Mouse (Mus musculus): Measurements from ENCODE around the gene Acr. TPM values are rescaled to one million over a fixed set of nuclear protein-coding genes. Genes with fewer than 3 reads are reported as not detected.

Gene Acr
- 1 to 10 TPM in 1 of 2 experiments, under 1 TPM in 1; 0.58 to 1.7 TPM for total RNA-seq (2021)
- long read RNA-seq, experiment 1: 0 reads
- long read RNA-seq, experiment 2, partial matches to known transcripts: 0 of 2 reads
- long read RNA-seq, experiment 2, other reads (novel, unspliced or antisense): 2 of 2 reads

DNA sequence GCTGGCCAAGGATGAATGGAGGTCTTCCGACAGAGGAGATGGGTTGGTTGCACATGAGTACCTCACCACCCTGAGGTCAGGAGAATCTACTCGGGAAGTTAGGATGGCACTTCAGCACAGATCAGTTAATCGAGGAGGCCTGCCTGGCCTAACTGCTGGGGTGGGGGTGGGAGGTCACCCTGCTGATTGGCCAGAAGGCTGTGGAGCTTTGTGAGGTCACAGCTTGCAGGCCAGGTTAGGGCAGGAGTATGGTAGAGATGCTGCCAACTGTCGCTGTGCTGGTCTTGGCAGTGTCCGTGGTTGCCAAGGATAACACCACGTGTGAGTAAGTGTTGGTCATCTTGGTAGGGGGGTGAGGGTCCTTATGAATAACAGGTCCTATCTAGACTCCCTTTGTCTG, at the start of gene Acr:
Gene Acr, plus strand, starts transcription at position 213 of the 400 bp plus-strand sequence.
- intact Hi-C loops (cut with DNase I): no loop called here
- Histone ChIP-seq H3K27ac (no peak within 1 kb of the TSS), H3K4me3 (no peak within 1 kb of the TSS)
- no peak for DNase-seq (ENCODE audit: extremely low spot score in 1 of 2, low spot score in 2 of 2)
- TF ChIP-seq CTCF (IDR thresholded peaks at IDR 0.05): no peak

DNA sequence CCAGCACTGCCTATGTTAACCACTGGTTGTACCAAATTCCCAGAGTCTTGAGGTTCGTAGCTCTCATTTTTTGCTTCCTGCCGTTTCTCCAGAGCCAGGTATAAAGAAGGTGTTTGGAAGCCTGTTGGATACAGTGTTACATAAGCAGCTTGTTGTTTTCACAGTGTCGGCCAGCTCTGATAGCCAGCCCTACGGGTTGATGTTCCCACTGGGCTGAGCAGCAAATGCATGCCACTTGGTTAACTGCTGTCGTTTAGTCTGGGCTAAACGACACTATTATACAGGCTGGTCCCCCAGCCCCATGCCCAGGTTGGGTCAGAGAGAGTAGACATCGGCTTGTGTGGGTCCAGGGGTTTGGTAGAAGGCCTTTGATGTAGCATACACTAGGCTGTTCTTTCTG, 46.2 kb upstream of the Acr start:
- Histone ChIP-seq H3K27ac (peak overlapping the region; percentile 32; the same call in 1 of the 2 replicates), H3K4me3 (no peak overlapping the region)
- intact Hi-C loops (cut with DNase I): no loop called here
- no peak for TF ChIP-seq CTCF (IDR thresholded peaks at IDR 0.05)
- peak in 1 of 2 experiments; percentile 15 for DNase-seq (ENCODE audit: extremely low spot score in 1 of 2, low spot score in 2 of 2)

DNA sequence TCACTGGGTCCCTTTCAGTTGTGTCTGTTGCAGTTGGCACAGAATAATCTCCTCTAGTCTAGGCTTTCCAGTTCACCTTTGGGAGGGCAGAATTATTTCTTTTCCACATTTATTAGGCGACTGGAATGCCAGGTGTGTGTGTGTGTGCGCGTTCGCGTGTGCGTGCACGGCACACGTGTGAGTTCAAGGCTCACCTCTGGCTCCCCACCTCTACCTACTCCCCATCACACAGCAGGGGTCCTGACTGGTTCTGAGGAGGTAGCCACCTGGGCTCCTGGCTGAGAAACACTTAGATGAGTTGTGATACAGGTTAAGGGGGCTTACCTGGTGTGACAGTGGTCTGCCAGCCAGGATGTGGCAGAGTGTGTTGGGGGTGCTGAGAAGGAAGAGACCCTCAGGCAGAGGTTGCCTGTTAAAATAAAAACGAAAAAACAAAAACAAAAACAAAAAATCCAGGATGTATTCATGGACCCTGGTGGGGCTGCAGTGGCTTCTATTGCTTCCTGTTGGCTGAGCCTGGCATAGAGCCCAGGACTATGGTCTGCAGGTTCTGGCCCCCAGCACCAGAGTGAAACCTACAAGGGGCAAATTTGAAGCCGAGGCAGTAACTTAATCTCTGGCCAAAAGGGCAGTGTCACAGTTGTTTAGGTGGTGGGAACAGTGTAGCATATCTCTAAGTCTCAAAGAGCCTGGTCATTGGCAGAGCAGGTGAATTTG, 45.4 kb upstream of the Acr start:
- DNase-seq (ENCODE audit: extremely low spot score in 1 of 2, low spot score in 2 of 2): no peak
- Histone ChIP-seq H3K27ac (peak overlapping the region; percentile 32; the same call in 1 of the 2 replicates), H3K4me3 (peak overlapping the region; percentile 54)
- intact Hi-C loops (cut with DNase I): no loop called here
- no peak for TF ChIP-seq CTCF (IDR thresholded peaks at IDR 0.05)

DNA sequence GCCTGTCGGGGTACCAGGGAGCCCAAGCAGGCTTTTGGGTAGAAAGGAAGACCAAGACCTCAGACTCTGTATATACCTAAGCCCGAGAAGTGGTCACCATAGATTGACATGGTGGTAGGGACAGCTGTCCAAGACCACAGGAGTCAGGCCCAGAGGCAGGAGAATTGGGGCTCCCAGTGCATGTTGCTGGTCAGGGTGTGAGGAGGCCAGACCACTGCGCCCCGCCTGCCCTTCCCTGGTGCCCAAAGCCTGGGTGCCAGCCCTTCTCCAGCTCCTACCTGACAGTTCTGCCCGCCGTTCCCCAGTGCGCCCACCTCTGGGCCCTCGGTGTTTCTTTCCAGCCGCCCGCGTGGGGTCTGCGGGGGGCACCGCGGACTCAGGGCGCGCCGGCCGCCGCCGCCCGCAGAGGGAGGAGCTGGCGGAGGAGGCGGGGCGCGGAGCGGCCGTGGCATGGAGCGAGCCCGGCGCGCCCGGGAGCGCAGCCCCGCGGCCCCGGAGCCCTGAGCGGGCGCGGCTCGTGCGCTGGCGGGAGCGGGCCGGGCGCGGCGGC, 44.8 kb upstream of the Acr start:
- peak overlapping the region; percentile 47; the same call in 1 of the 2 replicates for H3K27ac ChIP-seq

DNA sequence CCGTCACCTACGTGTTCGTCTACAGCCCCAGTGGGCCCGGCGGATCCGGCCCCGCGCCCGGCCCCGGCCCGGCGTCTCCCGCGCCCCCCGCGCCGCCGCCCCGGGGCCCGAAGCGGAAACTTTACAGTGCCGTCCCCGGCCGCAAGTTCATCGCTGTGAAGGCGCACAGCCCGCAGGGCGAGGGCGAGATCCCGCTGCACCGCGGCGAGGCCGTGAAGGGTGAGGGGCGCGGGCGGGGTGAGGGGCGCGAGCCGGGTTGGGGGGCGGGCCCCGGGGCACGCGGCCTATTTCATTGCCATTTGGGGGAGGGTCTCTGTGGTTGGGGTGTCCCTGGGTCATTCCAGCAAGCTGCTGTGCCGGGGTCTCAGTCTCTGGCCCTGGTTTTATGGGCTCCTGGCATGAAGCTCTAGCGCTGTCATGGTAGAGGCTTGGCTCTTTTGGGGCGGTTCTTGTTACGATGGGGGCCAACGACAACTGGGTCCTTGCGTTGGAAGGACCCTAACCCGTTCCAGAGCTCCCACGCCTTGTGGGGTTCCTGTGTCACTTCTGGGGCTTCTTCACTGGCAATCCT, 44.0 kb upstream of the Acr start:
- H3K27ac ChIP-seq: peak overlapping the region; percentile 57; the same call in 1 of the 2 replicates
- intact Hi-C loops (cut with DNase I): no loop called here
- peak overlapping the region; percentile 54 for H3K4me3 ChIP-seq
- no peak for DNase-seq (ENCODE audit: extremely low spot score in 1 of 2, low spot score in 2 of 2)
- no peak for TF ChIP-seq CTCF (IDR thresholded peaks at IDR 0.05)

More for the DNA sequence above, 44.8 kb upstream of the Acr start:
- peak in 1 of 2 experiments; percentile 32 for DNase-seq (ENCODE audit: extremely low spot score in 1 of 2, low spot score in 2 of 2)
- intact Hi-C loops (cut with DNase I): no loop called here
- H3K4me3 ChIP-seq: peak overlapping the region; percentile 54
- no peak for TF ChIP-seq CTCF (IDR thresholded peaks at IDR 0.05)

DNA sequence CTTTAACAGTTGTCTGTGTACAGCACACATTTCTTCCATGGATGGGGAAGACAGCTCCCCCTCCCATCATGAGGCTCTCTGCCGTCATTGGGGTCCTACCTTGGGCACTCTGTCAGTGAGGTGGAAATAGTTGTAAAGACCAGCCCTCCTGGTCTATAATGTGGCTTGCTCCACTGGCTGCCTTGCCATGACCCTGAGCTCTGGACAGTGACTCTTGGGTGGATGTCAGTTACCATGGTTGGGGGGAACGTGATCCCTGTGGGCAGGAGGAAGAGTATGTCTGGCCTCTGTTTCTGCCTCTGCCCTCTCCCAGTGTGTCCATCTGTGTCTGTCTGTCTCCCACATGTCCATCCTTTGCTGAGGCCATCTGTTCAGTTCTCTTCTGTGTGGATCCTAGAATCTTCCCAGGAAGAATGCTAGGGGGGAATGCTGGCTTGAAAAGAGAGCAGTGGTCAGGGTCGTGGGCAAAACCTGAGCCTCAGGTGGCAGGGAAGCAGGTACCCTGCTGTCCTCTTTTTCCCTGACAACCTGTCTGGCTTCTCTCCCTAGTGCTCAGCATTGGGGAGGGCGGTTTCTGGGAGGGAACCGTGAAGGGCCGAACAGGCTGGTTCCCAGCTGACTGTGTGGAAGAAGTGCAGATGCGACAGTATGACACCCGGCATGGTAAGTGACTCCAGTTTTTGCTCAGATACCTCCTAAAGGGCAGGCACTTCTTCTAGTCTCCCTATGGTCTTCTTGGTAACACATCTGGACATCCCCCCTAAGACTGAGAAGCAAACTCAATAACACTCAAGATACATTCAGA, 43.3 kb upstream of the Acr start:
- intact Hi-C loops (cut with DNase I): loop anchor here (5.0 kb wide), 1 partner anchor 58 kb away; no protein-coding TSS in a partner anchor
- Histone ChIP-seq H3K4me3 (peak overlapping the region; percentile 54), H3K27ac (peak overlapping the region; percentile 57)
- DNase-seq (ENCODE audit: extremely low spot score in 1 of 2, low spot score in 2 of 2): no peak
- TF ChIP-seq CTCF (IDR thresholded peaks at IDR 0.05): no peak

DNA sequence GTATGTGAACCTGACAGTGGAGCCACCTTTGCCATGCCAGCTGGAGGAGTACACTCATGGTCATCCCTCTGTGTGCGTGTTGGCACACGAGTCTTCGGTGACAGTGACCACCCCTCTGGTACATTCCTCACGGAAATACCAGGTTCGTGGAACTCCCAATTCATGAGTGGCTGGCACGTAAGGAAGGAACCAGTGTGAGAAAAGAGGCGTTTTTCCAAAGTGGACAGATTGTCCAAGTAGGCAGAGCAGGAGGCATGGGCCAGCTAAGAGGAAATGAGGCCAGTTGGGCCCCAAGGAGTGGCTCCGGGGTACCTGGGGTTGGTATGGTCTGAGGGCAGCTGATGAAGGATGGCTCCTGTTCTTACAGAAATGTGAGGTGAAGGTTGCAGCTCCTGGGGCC, 42.7 kb upstream of the Acr start:
- Histone ChIP-seq H3K27ac (peak overlapping the region; percentile 57; the same call in 1 of the 2 replicates), H3K4me3 (no peak overlapping the region)
- DNase-seq (ENCODE audit: extremely low spot score in 1 of 2, low spot score in 2 of 2): no peak
- no peak for TF ChIP-seq CTCF (IDR thresholded peaks at IDR 0.05)
- intact Hi-C loops (cut with DNase I): loop anchor here (5.0 kb wide), 1 partner anchor 58 kb away; no protein-coding TSS in a partner anchor

DNA sequence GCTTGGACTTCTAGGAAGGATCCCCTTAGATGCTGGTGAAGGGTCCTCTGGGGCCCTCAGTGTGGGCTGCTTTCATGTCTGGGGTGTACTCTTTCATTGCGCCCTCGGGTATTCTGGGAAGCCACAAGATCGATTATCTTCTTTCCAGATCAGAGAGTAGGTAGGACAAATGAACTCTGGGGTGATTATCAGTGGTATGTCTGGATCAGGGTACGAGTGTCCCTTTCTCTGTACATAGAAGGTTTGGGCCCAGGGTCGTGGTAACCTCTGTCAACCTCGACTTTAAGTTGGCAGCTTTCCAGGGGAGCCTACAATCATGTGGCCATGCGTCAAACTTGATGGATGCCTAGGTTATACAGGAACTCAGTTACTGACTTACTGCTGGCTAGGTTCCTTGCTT, 42.2 kb upstream of the Acr start:
- TF ChIP-seq CTCF (IDR thresholded peaks at IDR 0.05): no peak
- intact Hi-C loops (cut with DNase I): loop anchor here (5.0 kb wide), 1 partner anchor 59 kb away; no protein-coding TSS in a partner anchor
- H3K4me3 ChIP-seq: no peak overlapping the region

DNA sequence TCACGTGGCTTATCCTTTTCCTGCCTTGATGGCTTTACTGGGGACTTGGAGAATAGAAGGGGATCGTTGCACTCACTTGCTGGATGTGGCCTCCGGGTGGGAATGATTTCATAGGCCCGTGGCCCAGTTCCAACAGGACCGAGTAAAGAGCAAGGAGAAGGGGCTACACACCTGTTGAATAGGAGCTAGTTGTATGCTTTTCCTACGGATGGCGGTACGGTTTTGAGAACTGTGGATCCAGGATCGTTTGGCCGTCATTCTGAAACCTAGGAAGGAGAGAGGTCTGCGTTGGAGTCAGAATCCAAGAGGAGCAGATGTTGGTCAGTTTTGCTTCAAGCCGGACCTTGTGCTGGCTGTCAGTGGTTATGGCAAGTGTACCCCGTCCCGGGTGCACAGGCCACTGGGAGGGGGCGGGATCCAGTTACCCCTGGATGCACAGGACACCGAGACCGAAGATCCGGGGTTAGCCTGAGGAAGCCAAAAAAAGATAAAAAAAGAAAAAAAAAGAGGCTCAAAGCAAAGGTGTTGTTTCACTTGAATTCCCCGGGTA, 41.3 kb upstream of the Acr start:
- intact Hi-C loops (cut with DNase I): loop anchor here (5.0 kb wide), 1 partner anchor 60 kb away; no protein-coding TSS in a partner anchor
- no peak for DNase-seq (ENCODE audit: extremely low spot score in 1 of 2, low spot score in 2 of 2)
- TF ChIP-seq CTCF (IDR thresholded peaks at IDR 0.05): no peak
- Histone ChIP-seq H3K27ac (no peak overlapping the region), H3K4me3 (no peak overlapping the region)

More for the DNA sequence above, 42.2 kb upstream of the Acr start:
- H3K27ac ChIP-seq: no peak overlapping the region
- no peak for DNase-seq (ENCODE audit: extremely low spot score in 1 of 2, low spot score in 2 of 2)

DNA sequence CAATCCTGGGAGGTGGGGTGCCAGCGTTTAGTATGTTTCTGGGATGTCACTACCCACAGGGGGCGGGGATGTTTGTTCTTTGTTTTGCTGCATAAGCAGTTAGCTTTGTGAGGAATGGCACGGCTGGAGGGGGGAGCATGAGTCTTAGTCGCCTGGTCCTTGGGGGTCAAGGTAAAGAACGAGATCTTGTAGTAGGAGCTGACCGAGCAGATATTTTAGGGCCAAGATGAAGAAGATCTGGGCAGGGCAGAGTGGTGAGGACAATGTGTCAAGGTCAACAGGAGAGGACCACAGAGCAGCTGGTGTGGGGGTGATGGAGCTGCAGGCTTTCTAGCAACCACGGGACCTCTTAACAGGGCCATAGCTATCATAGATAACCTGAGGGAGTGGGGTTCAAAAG, 40.7 kb upstream of the Acr start:
- Histone ChIP-seq H3K4me3 (no peak overlapping the region), H3K27ac (no peak overlapping the region)
- intact Hi-C loops (cut with DNase I): loop anchor here (5.0 kb wide), 1 partner anchor 60 kb away; no protein-coding TSS in a partner anchor
- DNase-seq (ENCODE audit: extremely low spot score in 1 of 2, low spot score in 2 of 2): no peak
- TF ChIP-seq CTCF (IDR thresholded peaks at IDR 0.05): no peak
